Mouse (Mus musculus): ENCODE measurements around the gene Usp49. TPM values are rescaled to one million over a fixed set of nuclear protein-coding genes. Genes with fewer than 3 reads are reported as not detected.
"Not testable (repeated sequence)": the region's sequence is repeated elsewhere in the genome, so short reads cannot be mapped to it uniquely, and the experiment has no call there.

Gene Usp49
- polyA plus RNA-seq, 1 experiment, result 67.0 TPM

- TF ChIP-seq POLR2A (IDR thresholded peaks at IDR 0.05; ENCODE audit: control insufficient read depth, low read depth, low read length) (no peak), CTCF (IDR thresholded peaks at IDR 0.05; ENCODE audit: control insufficient read depth, insufficient read depth, insufficient replicate concordance, low read depth, low read length) (no peak)
- H3K4me1 ChIP-seq (ENCODE audit: control insufficient read depth, insufficient read depth, low read length), result peaks cover 29% of the 10 kb centered on the region
- no peaks in the 10 kb centered on the region for H3K27me3 ChIP-seq (ENCODE audit: control insufficient read depth, insufficient read depth, low read length)
- no peaks in the 10 kb centered on the region for H3K36me3 ChIP-seq (ENCODE audit: control insufficient read depth, insufficient read depth, low read length)
- H3K27ac ChIP-seq (ENCODE audit: control insufficient read depth, insufficient read depth, low read depth, low read length), result peak overlapping the region; percentile 57; the same call in 1 of the 2 replicates
- H3K4me3 ChIP-seq (ENCODE audit: control insufficient read depth, low read depth, low read length), result peak overlapping the region; percentile 81
These were observed 35.6 kb upstream of the Usp49 start for GRCm38 (mm10) chr17:47594969-47595247.

GRCm38 (mm10) chr17:47595248-47596161 lies 35.0 kb upstream of the Usp49 start:
- TF ChIP-seq CTCF (IDR thresholded peaks at IDR 0.05; ENCODE audit: control insufficient read depth, insufficient read depth, insufficient replicate concordance, low read depth, low read length), result no peak
- no peak for TF ChIP-seq POLR2A (IDR thresholded peaks at IDR 0.05; ENCODE audit: control insufficient read depth, low read depth, low read length)
- Histone ChIP-seq H3K27me3 (ENCODE audit: control insufficient read depth, insufficient read depth, low read length) (no peaks in the 10 kb centered on the region), H3K4me1 (ENCODE audit: control insufficient read depth, insufficient read depth, low read length) (peaks cover 29% of the 10 kb centered on the region), H3K36me3 (ENCODE audit: control insufficient read depth, insufficient read depth, low read length) (no peaks in the 10 kb centered on the region), H3K27ac (ENCODE audit: control insufficient read depth, insufficient read depth, low read depth, low read length) (peak overlapping the region; percentile 57), H3K4me3 (ENCODE audit: control insufficient read depth, low read depth, low read length) (peak overlapping the region; percentile 81)

GRCm38 (mm10) chr17:47596162-47596838 lies 34.2 kb upstream of the Usp49 start:
- peak overlapping the region; percentile 2; the same call in 1 of the 2 replicates for H3K4me3 ChIP-seq (ENCODE audit: control insufficient read depth, low read depth, low read length)
- H3K4me1 ChIP-seq (ENCODE audit: control insufficient read depth, insufficient read depth, low read length), result peaks cover 29% of the 10 kb centered on the region
- H3K36me3 ChIP-seq (ENCODE audit: control insufficient read depth, insufficient read depth, low read length), result no peaks in the 10 kb centered on the region
- TF ChIP-seq POLR2A (IDR thresholded peaks at IDR 0.05; ENCODE audit: control insufficient read depth, low read depth, low read length), result no peak
- no peak overlapping the region for H3K27ac ChIP-seq (ENCODE audit: control insufficient read depth, insufficient read depth, low read depth, low read length)
- H3K27me3 ChIP-seq (ENCODE audit: control insufficient read depth, insufficient read depth, low read length), result no peaks in the 10 kb centered on the region

DNA sequence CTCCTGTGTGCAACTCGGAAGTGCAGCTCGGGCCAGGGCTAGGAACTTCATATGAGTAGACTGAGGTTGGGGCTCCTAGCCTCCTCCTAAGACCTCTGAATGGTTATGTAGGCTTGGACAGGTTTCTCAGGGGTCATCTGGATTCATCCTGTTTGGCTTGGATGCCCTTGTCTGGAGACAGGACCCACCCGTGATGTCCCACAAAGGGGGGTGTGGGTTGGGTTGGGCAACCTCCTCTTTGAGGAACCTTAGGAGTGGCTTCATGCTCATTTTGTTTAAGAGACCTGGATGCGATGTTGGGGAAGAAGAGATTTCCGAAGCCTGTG lies 33.7 kb upstream of the Usp49 start:
- Histone ChIP-seq H3K27ac (ENCODE audit: control insufficient read depth, insufficient read depth, low read depth, low read length) (no peak overlapping the region), H3K36me3 (ENCODE audit: control insufficient read depth, insufficient read depth, low read length) (no peaks in the 10 kb centered on the region; the same call in 1 of the 2 replicates), H3K4me3 (ENCODE audit: control insufficient read depth, low read depth, low read length) (no peak overlapping the region)

DNA sequence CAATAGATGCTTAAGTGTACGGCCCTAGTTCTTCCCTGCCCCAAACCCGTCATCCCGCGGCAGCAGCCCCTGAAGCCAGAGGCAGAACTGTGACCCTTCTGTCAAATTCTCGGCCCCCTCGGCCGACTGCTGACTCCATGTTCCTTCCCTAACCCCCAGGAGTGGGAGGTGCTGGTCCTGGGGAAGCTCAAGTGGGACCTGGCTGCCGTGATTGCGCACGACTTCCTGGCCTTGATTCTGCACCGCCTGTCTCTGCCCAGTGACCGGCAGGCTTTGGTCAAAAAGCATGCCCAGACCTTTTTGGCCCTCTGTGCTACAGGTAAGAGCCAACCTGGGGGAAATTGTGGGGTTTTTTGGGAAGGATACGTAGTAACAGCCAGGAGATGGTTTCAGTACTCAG lies 33.2 kb upstream of the Usp49 start:
- Histone ChIP-seq H3K36me3 (ENCODE audit: control insufficient read depth, insufficient read depth, low read length) (no peaks in the 10 kb centered on the region; the same call in 1 of the 2 replicates), H3K4me3 (ENCODE audit: control insufficient read depth, low read depth, low read length) (no peak overlapping the region), H3K27ac (ENCODE audit: control insufficient read depth, insufficient read depth, low read depth, low read length) (no peak overlapping the region), H3K27me3 (ENCODE audit: control insufficient read depth, insufficient read depth, low read length) (no peaks in the 10 kb centered on the region), H3K4me1 (ENCODE audit: control insufficient read depth, insufficient read depth, low read length) (peaks cover 29% of the 10 kb centered on the region)
- TF ChIP-seq CTCF (IDR thresholded peaks at IDR 0.05; ENCODE audit: control insufficient read depth, insufficient read depth, insufficient replicate concordance, low read depth, low read length), result no peak
- TF ChIP-seq POLR2A (IDR thresholded peaks at IDR 0.05; ENCODE audit: control insufficient read depth, low read depth, low read length), result no peak

More for the DNA sequence above, 33.7 kb upstream of the Usp49 start:
- TF ChIP-seq POLR2A (IDR thresholded peaks at IDR 0.05; ENCODE audit: control insufficient read depth, low read depth, low read length) (no peak), CTCF (IDR thresholded peaks at IDR 0.05; ENCODE audit: control insufficient read depth, insufficient read depth, insufficient replicate concordance, low read depth, low read length) (no peak)
- H3K4me1 ChIP-seq (ENCODE audit: control insufficient read depth, insufficient read depth, low read length), result peaks cover 29% of the 10 kb centered on the region
- H3K27me3 ChIP-seq (ENCODE audit: control insufficient read depth, insufficient read depth, low read length), result no peaks in the 10 kb centered on the region

DNA sequence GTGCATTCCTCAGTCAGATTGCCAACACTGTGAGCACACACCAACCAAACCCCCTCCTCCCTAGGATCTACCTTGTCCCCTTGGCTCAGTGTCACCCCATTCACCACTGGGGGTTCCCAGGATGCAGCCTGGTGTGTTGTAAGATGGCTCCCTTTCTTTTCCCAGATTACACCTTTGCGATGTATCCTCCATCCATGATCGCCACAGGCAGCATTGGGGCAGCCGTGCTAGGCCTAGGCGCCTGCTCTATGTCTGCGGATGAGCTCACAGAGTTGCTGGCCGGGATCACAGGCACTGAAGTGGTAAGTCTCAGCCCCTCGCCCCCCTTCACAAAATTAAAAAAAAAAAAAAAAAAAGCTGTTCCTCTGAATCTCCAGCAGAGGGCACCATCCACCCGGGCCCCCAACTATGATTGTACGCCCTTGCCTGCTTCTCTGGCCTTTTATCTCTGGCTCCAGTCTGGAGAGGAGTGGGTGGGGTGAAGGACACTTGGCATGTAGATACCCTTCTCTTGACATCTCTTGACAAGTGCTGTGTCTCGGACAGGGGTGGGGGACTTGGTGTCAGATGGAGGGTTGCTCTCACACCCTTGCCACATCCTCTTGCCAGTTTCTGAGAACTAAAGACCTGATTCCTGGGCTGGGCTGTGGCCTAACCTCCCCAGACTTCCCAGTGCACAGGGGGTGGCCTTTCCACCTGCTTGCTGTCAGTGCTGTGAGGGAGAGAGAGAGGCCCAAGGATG lies 32.5 kb upstream of the Usp49 start:
- no peak overlapping the region; the same call in 1 of the 2 replicates for H3K4me3 ChIP-seq (ENCODE audit: control insufficient read depth, low read depth, low read length)
- no peaks in the 10 kb centered on the region for H3K27me3 ChIP-seq (ENCODE audit: control insufficient read depth, insufficient read depth, low read length)
- TF ChIP-seq CTCF (IDR thresholded peaks at IDR 0.05; ENCODE audit: control insufficient read depth, insufficient read depth, insufficient replicate concordance, low read depth, low read length), result no peak
- TF ChIP-seq POLR2A (IDR thresholded peaks at IDR 0.05; ENCODE audit: control insufficient read depth, low read depth, low read length), result no peak
- no peaks in the 10 kb centered on the region; the same call in 1 of the 2 replicates for H3K36me3 ChIP-seq (ENCODE audit: control insufficient read depth, insufficient read depth, low read length)
- no peak overlapping the region for H3K27ac ChIP-seq (ENCODE audit: control insufficient read depth, insufficient read depth, low read depth, low read length)
- H3K4me1 ChIP-seq (ENCODE audit: control insufficient read depth, insufficient read depth, low read length), result peaks cover 25% of the 10 kb centered on the region

GRCm38 (mm10) chr17:47598580-47599304 lies 31.7 kb upstream of the Usp49 start:
- H3K4me1 ChIP-seq (ENCODE audit: control insufficient read depth, insufficient read depth, low read length), result peaks cover 25% of the 10 kb centered on the region
- not testable (repeated sequence) for H3K27me3 ChIP-seq (ENCODE audit: control insufficient read depth, insufficient read depth, low read length); H3K4me3 ChIP-seq (ENCODE audit: control insufficient read depth, low read depth, low read length); H3K36me3 ChIP-seq (ENCODE audit: control insufficient read depth, insufficient read depth, low read length); H3K27ac ChIP-seq (ENCODE audit: control insufficient read depth, insufficient read depth, low read depth, low read length)

Data from testis, adult 2 months (tissue).